Mouse (Mus musculus): ENCODE results near the gene Slc30a4. TPM values are rescaled to one million over a fixed set of nuclear protein-coding genes. Genes with fewer than 3 reads are reported as not detected.
A peak's percentile ranks its signal among the peaks of the same experiment; 100 is the strongest.

Gene Slc30a4
- polyA plus RNA-seq, 1 experiment from 2014 or later = 8.2 TPM

DNA sequence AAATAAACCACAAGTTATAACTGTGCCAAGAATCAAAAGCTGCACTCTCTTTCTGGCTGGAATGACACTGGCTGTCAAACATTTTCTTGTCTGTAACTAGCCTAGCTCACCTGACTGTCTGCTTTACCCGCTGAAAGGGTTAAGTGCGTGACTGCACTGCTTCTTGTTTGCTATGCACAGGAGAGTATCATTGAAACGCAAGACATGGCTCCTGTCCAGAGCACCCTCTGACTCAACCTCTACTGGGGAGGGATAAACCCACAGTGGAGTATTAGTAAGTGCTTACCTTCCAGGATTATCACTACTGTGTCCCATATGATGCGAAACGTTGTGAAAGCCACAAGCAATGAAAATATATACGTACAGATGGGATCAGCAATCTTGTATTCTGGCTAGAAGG, 15.8 kb downstream of the Slc30a4 start:
- Histone ChIP-seq H3K9ac (replicated peaks; ENCODE audit: low read depth, low read length) (no peak overlapping the region), H3K27me3 (replicated peaks; ENCODE audit: control insufficient read depth, insufficient read depth, low read length) (no peaks in the 10 kb centered on the region), H3K27ac (ENCODE audit: low read length) (no peak overlapping the region), H3K4me3 (replicated peaks; ENCODE audit: low read length) (no peak overlapping the region), H3K36me3 (ENCODE audit: control insufficient read depth, insufficient read depth) (no peaks in the 10 kb centered on the region), H3K4me1 (replicated peaks; ENCODE audit: control insufficient read depth, insufficient read depth, low read length) (no peaks in the 10 kb centered on the region), H3K4me2 (ENCODE audit: low read length) (no peak overlapping the region), H3K9me3 (ENCODE audit: control insufficient read depth, low read length) (peaks cover 5% of the 10 kb centered on the region)
- ATAC-seq = no peak
- WGBS = 78% methylated on average over 6 of the region's 6 CpGs

DNA sequence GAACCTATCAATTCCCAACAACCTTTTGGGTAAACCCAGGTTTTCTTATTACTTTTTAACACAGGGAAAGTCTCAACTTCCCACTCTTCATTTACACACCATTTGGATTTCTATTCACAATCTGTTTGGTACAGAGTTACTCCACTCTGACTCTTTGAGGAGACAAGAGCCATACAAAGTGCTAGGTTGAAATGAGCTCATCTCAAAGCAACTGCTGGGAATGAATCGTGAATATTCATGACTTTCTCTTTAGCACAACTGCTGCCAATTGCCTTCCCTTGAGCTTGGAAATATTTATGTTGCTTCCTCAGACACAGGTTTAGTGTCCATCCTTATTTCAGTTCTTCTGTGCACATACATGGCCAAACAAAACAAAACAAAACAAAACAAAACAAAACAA, 18.8 kb downstream of the Slc30a4 start:
- peaks cover 9% of the 10 kb centered on the region for H3K9me3 ChIP-seq (ENCODE audit: control insufficient read depth, low read length)
- no peak overlapping the region for H3K4me2 ChIP-seq (ENCODE audit: low read length)
- peak; percentile 54; the same call in 1 of the 2 replicates for ATAC-seq
- no peaks in the 10 kb centered on the region for H3K27me3 ChIP-seq (replicated peaks; ENCODE audit: control insufficient read depth, insufficient read depth, low read length)
- H3K27ac ChIP-seq (ENCODE audit: low read length) = no peak overlapping the region
- no peak overlapping the region for H3K4me3 ChIP-seq (replicated peaks; ENCODE audit: low read length)
- 66% methylated on average over 1 of the region's 1 CpGs for WGBS
- no peaks in the 10 kb centered on the region for H3K36me3 ChIP-seq (ENCODE audit: control insufficient read depth, insufficient read depth)
- no peak overlapping the region for H3K9ac ChIP-seq (replicated peaks; ENCODE audit: low read depth, low read length)
- H3K4me1 ChIP-seq (replicated peaks; ENCODE audit: control insufficient read depth, insufficient read depth, low read length) = no peaks in the 10 kb centered on the region

DNA sequence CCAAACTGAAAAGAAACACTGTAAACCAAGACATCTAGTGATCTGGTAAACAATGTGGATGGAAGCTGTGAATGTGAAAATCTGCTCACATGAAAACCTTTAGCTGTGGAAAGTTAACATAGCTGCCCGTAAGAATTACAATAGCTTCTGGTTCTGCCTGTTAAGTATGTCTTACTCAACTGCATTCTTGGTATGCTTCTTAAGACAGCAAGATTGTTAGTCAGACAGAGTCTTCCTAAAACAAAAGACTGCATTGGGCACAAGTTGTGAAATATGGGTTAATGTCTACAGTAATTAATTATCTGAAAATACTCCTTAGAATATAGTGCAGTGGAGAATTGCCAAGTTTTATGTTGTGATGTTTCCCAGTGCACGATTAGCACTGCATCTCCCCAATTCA, 19.9 kb downstream of the Slc30a4 start:
- Histone ChIP-seq H3K9ac (replicated peaks; ENCODE audit: low read depth, low read length) (no peak overlapping the region), H3K27me3 (replicated peaks; ENCODE audit: control insufficient read depth, insufficient read depth, low read length) (no peaks in the 10 kb centered on the region), H3K4me3 (replicated peaks; ENCODE audit: low read length) (no peak overlapping the region), H3K4me1 (replicated peaks; ENCODE audit: control insufficient read depth, insufficient read depth, low read length) (no peaks in the 10 kb centered on the region), H3K4me2 (ENCODE audit: low read length) (no peak overlapping the region), H3K36me3 (ENCODE audit: control insufficient read depth, insufficient read depth) (no peaks in the 10 kb centered on the region), H3K9me3 (ENCODE audit: control insufficient read depth, low read length) (peaks cover 9% of the 10 kb centered on the region), H3K27ac (ENCODE audit: low read length) (no peak overlapping the region)
- 78% methylated on average over 2 of the region's 2 CpGs for WGBS
- ATAC-seq = no peak

GRCm38 (mm10) chr2:122681379-122682137, 20.9 kb downstream of the Slc30a4 start:
- WGBS = 88% methylated on average over 5 of the region's 5 CpGs
- no peaks in the 10 kb centered on the region for H3K27me3 ChIP-seq (replicated peaks; ENCODE audit: control insufficient read depth, insufficient read depth, low read length)
- H3K4me2 ChIP-seq (ENCODE audit: low read length) = no peak overlapping the region
- no peak overlapping the region for H3K9ac ChIP-seq (replicated peaks; ENCODE audit: low read depth, low read length)
- no peaks in the 10 kb centered on the region for H3K4me1 ChIP-seq (replicated peaks; ENCODE audit: control insufficient read depth, insufficient read depth, low read length)
- H3K9me3 ChIP-seq (ENCODE audit: control insufficient read depth, low read length) = peaks cover 9% of the 10 kb centered on the region
- no peak for ATAC-seq
- no peaks in the 10 kb centered on the region for H3K36me3 ChIP-seq (ENCODE audit: control insufficient read depth, insufficient read depth)
- H3K27ac ChIP-seq (ENCODE audit: low read length) = no peak overlapping the region
- H3K4me3 ChIP-seq (replicated peaks; ENCODE audit: low read length) = no peak overlapping the region

DNA sequence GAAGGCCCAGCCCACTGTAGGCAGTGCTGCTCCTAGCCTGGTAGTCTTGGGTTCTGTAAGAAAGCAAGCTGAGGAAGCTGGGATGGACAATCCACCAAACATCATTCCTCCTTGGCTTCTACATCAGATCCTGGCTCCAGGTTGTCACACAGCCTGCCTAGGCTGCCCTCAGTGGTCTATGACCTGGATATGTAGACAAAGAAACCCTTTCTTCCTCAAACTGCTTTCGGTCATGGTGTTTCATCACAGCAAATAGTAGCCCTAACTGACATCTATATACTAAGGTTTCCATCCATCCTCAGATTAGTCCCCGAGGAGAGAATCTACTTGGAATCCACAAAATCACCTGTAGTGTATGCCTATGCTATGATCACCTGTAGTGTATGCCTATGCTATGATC, 27.3 kb downstream of the Slc30a4 start:
- WGBS = 92% methylated on average over 2 of the region's 2 CpGs
- no peak overlapping the region for H3K27ac ChIP-seq (ENCODE audit: low read length)
- no peak overlapping the region for H3K4me3 ChIP-seq (replicated peaks; ENCODE audit: low read length)

DNA sequence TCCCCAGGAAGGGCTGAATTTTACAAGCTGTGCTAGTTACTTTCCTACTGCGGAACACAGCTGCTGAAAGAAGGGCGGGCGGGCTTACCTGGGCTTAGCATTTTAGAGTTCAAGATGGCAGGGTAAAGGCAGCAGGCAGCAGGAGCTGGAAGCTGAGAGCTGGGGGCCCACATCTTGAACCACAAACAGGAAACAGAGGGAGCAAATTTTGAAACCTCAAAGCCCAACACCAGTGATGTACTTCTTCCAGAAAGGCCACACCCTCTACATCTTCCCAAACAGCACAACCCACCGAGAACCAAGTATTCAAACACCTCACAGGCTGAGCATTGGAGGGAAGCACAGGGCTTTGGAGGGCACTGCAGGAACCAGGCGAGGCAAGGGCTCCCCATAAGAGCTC, 29.6 kb downstream of the Slc30a4 start:
- no peak for ATAC-seq
- WGBS = 69% methylated on average over 5 of the region's 5 CpGs
- H3K4me1 ChIP-seq (replicated peaks; ENCODE audit: control insufficient read depth, insufficient read depth, low read length) = no peaks in the 10 kb centered on the region

More for the DNA sequence above, 27.3 kb downstream of the Slc30a4 start:
- Histone ChIP-seq H3K9ac (replicated peaks; ENCODE audit: low read depth, low read length) (no peak overlapping the region), H3K9me3 (ENCODE audit: control insufficient read depth, low read length) (no peaks in the 10 kb centered on the region), H3K27me3 (replicated peaks; ENCODE audit: control insufficient read depth, insufficient read depth, low read length) (no peaks in the 10 kb centered on the region), H3K4me2 (ENCODE audit: low read length) (no peak overlapping the region), H3K36me3 (ENCODE audit: control insufficient read depth, insufficient read depth) (no peaks in the 10 kb centered on the region), H3K4me1 (replicated peaks; ENCODE audit: control insufficient read depth, insufficient read depth, low read length) (no peaks in the 10 kb centered on the region)
- ATAC-seq = no peak

GRCm38 (mm10) chr2:122671714-122672113, 30.7 kb downstream of the Slc30a4 start:
- WGBS = 79% methylated on average over 5 of the region's 5 CpGs

More for the DNA sequence above, 29.6 kb downstream of the Slc30a4 start:
- Histone ChIP-seq H3K9ac (replicated peaks; ENCODE audit: low read depth, low read length) (no peak overlapping the region), H3K36me3 (ENCODE audit: control insufficient read depth, insufficient read depth) (no peaks in the 10 kb centered on the region), H3K9me3 (ENCODE audit: control insufficient read depth, low read length) (no peaks in the 10 kb centered on the region), H3K27me3 (replicated peaks; ENCODE audit: control insufficient read depth, insufficient read depth, low read length) (no peaks in the 10 kb centered on the region), H3K4me3 (replicated peaks; ENCODE audit: low read length) (no peak overlapping the region), H3K4me2 (ENCODE audit: low read length) (no peak overlapping the region), H3K27ac (ENCODE audit: low read length) (no peak overlapping the region)

DNA sequence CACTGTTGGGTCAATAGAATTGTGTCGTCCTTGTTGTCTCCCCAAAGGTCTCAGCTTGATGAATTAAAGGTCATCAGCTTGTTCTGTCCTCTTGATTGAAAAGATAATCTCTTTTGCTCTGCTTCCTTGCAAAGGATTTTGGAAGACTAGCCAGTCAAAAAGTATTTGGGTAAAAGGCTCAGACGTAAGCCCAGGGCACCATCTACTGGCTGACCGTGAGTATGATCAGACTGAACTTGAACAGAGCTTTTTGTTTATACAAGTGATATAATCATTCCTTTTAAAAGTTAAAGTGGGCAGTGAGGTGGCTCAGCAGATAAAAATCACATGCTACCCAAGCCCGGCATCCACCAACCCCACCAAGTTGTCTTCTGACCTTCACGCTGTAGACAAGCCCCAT, 34.6 kb downstream of the Slc30a4 start:
- WGBS = 56% methylated on average over 5 of the region's 5 CpGs
- H3K4me3 ChIP-seq (replicated peaks; ENCODE audit: low read length) = no peak overlapping the region
- H3K27ac ChIP-seq (ENCODE audit: low read length) = no peak overlapping the region
- H3K36me3 ChIP-seq (ENCODE audit: control insufficient read depth, insufficient read depth) = no peaks in the 10 kb centered on the region
- no peaks in the 10 kb centered on the region for H3K4me1 ChIP-seq (replicated peaks; ENCODE audit: control insufficient read depth, insufficient read depth, low read length)
- H3K27me3 ChIP-seq (replicated peaks; ENCODE audit: control insufficient read depth, insufficient read depth, low read length) = no peaks in the 10 kb centered on the region
- ATAC-seq = no peak
- H3K9ac ChIP-seq (replicated peaks; ENCODE audit: low read depth, low read length) = no peak overlapping the region
- no peak overlapping the region for H3K4me2 ChIP-seq (ENCODE audit: low read length)
- H3K9me3 ChIP-seq (ENCODE audit: control insufficient read depth, low read length) = no peaks in the 10 kb centered on the region

More at GRCm38 (mm10) chr2:122671714-122672113, 30.7 kb downstream of the Slc30a4 start:
- Histone ChIP-seq H3K4me1 (replicated peaks; ENCODE audit: control insufficient read depth, insufficient read depth, low read length) (no peaks in the 10 kb centered on the region), H3K4me3 (replicated peaks; ENCODE audit: low read length) (no peak overlapping the region), H3K36me3 (ENCODE audit: control insufficient read depth, insufficient read depth) (no peaks in the 10 kb centered on the region), H3K9me3 (ENCODE audit: control insufficient read depth, low read length) (no peaks in the 10 kb centered on the region), H3K27me3 (replicated peaks; ENCODE audit: control insufficient read depth, insufficient read depth, low read length) (no peaks in the 10 kb centered on the region), H3K9ac (replicated peaks; ENCODE audit: low read depth, low read length) (no peak overlapping the region), H3K27ac (ENCODE audit: low read length) (no peak overlapping the region), H3K4me2 (ENCODE audit: low read length) (no peak overlapping the region)
- no peak for ATAC-seq

GRCm38 (mm10) chr2:122665973-122666875, 36.2 kb downstream of the Slc30a4 start:
- no peak for ATAC-seq
- 46% methylated on average over 12 of the region's 12 CpGs for WGBS
- no peaks in the 10 kb centered on the region for H3K9me3 ChIP-seq (ENCODE audit: control insufficient read depth, low read length)
- no peaks in the 10 kb centered on the region for H3K36me3 ChIP-seq (ENCODE audit: control insufficient read depth, insufficient read depth)
- no peak overlapping the region for H3K4me3 ChIP-seq (replicated peaks; ENCODE audit: low read length)
- H3K4me2 ChIP-seq (ENCODE audit: low read length) = no peak overlapping the region
- H3K9ac ChIP-seq (replicated peaks; ENCODE audit: low read depth, low read length) = no peak overlapping the region
- no peaks in the 10 kb centered on the region for H3K27me3 ChIP-seq (replicated peaks; ENCODE audit: control insufficient read depth, insufficient read depth, low read length)
- H3K4me1 ChIP-seq (replicated peaks; ENCODE audit: control insufficient read depth, insufficient read depth, low read length) = no peaks in the 10 kb centered on the region
- no peak overlapping the region for H3K27ac ChIP-seq (ENCODE audit: low read length)

Measured in forebrain, embryonic 16.5 days (tissue).